Mouse (Mus musculus): ENCODE data around the gene Nob1.

The Nob1 gene

GRCm38 (mm10) chr8:107424597-107425229, at the start of gene Nob1:
Nob1 (minus strand) TSS chr8:107425051.
- peak; percentile 97 for DNase-seq (ENCODE audit: low read depth, low spot score)

- no peak for DNase-seq (ENCODE audit: low read depth, low spot score)
Observed at GRCm38 (mm10) chr8:107473369-107473768, 48.5 kb upstream of the Nob1 start.

GRCm38 (mm10) chr8:107472403-107473100, 47.7 kb upstream of the Nob1 start:
- no peak for DNase-seq (ENCODE audit: low read depth, low spot score)

- DNase-seq (ENCODE audit: low read depth, low spot score), result no peak
Observed at GRCm38 (mm10) chr8:107470302-107470701, 45.5 kb upstream of the Nob1 start.

- no peak for DNase-seq (ENCODE audit: low read depth, low spot score)
Observed at GRCm38 (mm10) chr8:107468811-107469302, 44.0 kb upstream of the Nob1 start.

GRCm38 (mm10) chr8:107466642-107467041, 41.8 kb upstream of the Nob1 start:
- no peak for DNase-seq (ENCODE audit: low read depth, low spot score)

GRCm38 (mm10) chr8:107465332-107465990, 40.6 kb upstream of the Nob1 start:
- DNase-seq (ENCODE audit: low read depth, low spot score), result no peak

- DNase-seq (ENCODE audit: low read depth, low spot score), result no peak
Observed at GRCm38 (mm10) chr8:107462423-107462822, 37.6 kb upstream of the Nob1 start.

- DNase-seq (ENCODE audit: low read depth, low spot score), result no peak
Observed at GRCm38 (mm10) chr8:107458281-107458680, 33.4 kb upstream of the Nob1 start.

- DNase-seq (ENCODE audit: low read depth, low spot score), result no peak
Observed at GRCm38 (mm10) chr8:107457725-107458124, 32.9 kb upstream of the Nob1 start.

- no peak for DNase-seq (ENCODE audit: low read depth, low spot score)
Observed at GRCm38 (mm10) chr8:107455268-107455667, 30.4 kb upstream of the Nob1 start.

GRCm38 (mm10) chr8:107453386-107453785, 28.5 kb upstream of the Nob1 start:
- DNase-seq (ENCODE audit: low read depth, low spot score), result no peak

- no peak for DNase-seq (ENCODE audit: low read depth, low spot score)
Observed at GRCm38 (mm10) chr8:107451414-107452066, 26.7 kb upstream of the Nob1 start.

- DNase-seq (ENCODE audit: low read depth, low spot score), result no peak
Observed at GRCm38 (mm10) chr8:107449655-107450054, 24.8 kb upstream of the Nob1 start.

GRCm38 (mm10) chr8:107449130-107449529, 24.3 kb upstream of the Nob1 start:
- no peak for DNase-seq (ENCODE audit: low read depth, low spot score)

GRCm38 (mm10) chr8:107448382-107448889, 23.6 kb upstream of the Nob1 start:
- no peak for DNase-seq (ENCODE audit: low read depth, low spot score)

- DNase-seq (ENCODE audit: low read depth, low spot score), result no peak
Observed at GRCm38 (mm10) chr8:107447713-107448112, 22.9 kb upstream of the Nob1 start.

GRCm38 (mm10) chr8:107444626-107445025, 19.8 kb upstream of the Nob1 start:
- no peak for DNase-seq (ENCODE audit: low read depth, low spot score)

- DNase-seq (ENCODE audit: low read depth, low spot score), result no peak
Observed at GRCm38 (mm10) chr8:107439880-107440625, 15.2 kb upstream of the Nob1 start.

- no peak for DNase-seq (ENCODE audit: low read depth, low spot score)
Observed at GRCm38 (mm10) chr8:107437711-107438110, 12.9 kb upstream of the Nob1 start.

- peak; percentile 19 for DNase-seq (ENCODE audit: low read depth, low spot score)
Observed at GRCm38 (mm10) chr8:107436841-107437421, 12.1 kb upstream of the Nob1 start.

Measured in embryo, embryonic 11.5 days (tissue).